Mouse (Mus musculus) c-Kit-negative CD71-positive TER-119-positive erythroid progenitor cells, embryonic 14.5 days (primary cell): ENCODE measurements around the gene Tbc1d20.
"Not testable (repeated sequence)": the region's sequence is repeated elsewhere in the genome, so short reads cannot be mapped to it uniquely, and the experiment has no call there.

Experiments used
- DNase-seq: peaks from one replicate; pipeline ENCODE4 v3.0.0-alpha.2; 2013; ENCODE audit warnings: low read depth, low spot score

Tbc1d20 gene

DNA sequence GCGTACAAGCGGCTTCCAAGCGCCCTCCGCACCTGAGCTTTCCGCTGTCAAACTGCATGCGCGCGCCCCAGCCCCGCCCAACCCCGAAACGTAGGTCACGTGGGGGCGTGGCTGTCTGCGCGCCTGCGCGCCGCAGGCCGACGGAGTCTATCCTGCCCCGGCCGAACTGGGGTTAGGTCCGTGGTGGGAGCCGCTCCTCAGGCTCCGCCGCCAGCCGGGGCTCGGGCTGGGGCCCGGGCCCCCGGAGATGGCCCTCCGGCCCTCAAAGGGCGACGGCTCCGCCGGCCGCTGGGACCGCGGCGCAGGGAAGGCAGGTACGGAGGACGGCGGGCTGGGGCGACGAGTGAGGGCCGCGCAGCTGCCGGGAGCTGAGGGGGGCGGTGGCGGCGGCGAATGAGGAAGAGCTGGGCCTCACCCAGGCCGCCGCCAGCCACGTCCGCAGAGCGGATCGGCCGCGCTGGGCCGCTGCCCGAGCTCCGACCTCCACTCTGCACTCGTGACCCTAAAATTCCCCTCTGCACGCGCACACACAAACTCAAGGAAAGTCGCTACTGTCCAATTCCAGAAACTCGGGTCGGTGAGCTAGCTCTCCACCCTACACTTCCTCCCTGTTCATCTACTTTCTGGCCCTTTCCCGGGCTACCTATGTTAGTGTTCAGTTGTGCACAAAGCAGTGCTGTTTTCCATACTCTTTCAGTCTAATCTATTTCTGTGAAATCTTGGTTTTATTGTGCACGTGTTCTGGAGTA, at the start of gene Tbc1d20:
TSS of gene Tbc1d20 (plus strand) at position 102 of the 749 bp plus-strand sequence.
- DNase-seq = peak; percentile 83

GRCm38 (mm10) chr2:152247213-152247612, 46.4 kb upstream of the Tbc1d20 start:
- no peak for DNase-seq

DNA sequence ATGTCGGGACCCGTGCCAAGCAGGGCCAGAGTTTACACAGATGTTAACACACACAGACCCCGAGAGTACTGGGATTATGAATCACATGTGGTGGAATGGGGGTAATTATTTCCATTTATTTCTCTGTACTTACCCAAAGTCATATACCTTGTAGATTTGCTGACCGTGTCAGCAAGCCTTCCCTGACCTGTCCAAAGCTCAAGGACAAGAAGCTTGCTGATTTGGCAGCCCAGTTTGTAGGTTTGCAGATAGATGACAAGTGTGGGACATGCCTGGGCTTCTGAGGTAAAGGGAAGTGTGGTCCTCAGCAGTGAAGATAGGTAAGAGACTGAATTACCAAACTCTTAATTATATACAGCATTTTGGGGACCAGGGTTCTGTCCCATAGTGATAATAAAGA, 43.1 kb upstream of the Tbc1d20 start:
- DNase-seq = no peak

DNA sequence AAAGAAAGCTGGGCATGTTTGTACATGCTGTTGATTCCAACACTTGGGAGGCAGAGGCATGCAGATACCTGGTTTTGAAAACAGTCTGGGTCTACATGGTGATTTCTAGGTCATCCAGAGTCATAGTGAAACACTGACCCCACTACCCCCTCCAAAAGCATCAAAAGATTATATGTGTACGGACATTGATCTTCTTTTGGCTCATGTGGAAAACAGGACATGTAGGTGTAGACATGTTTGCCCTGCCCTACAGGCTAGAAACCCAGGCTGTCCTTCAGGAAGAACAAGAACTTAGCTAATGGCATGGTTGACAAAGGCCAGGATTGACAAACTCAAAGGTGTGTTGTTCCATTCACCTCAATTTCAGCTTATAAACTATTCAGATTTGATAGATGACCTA, 33.9 kb upstream of the Tbc1d20 start:
- no peak for DNase-seq

DNA sequence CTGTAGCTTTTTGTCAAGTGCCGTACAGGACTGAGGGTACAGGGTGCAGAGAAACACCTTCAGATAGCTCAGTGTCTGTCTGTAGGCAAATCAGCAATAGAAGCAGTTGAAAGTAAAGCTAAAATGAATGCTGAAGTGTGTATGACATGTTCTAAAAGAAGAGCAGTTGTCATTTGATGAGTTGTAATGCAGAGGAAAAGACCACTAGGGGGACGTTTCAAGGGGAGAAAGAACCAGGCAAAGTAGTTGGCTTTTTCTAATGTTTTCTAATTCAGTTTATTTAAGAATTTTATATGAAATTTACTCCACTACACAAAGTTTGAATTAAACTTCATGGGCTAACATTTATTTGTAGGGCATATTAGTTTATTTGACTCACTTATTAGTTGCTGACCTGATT, 20.0 kb upstream of the Tbc1d20 start:
- DNase-seq = no peak

DNA sequence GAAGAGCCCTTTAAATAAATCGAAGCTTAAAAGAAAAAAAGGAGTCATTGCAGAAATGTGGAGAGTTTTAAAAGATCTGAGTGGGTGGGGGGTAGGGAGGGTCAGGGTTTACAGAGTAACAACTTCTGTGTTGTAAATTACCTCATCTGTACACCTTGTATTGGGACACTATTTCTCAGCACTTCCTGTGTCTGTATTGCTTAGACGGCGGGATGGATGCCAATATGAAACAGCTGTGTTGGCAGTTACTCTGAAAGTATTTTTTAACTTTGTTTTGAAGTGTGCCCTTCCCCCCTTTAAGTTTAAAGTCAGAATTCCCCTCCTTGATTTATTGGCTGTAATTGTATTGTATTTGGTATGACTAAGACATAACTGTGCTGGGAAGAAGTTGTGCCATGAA, 12.2 kb upstream of the Tbc1d20 start:
- DNase-seq = no peak

GRCm38 (mm10) chr2:152287560-152287959, 6.1 kb upstream of the Tbc1d20 start:
- DNase-seq = no peak

GRCm38 (mm10) chr2:152288046-152288445, 5.6 kb upstream of the Tbc1d20 start:
- no peak for DNase-seq

DNA sequence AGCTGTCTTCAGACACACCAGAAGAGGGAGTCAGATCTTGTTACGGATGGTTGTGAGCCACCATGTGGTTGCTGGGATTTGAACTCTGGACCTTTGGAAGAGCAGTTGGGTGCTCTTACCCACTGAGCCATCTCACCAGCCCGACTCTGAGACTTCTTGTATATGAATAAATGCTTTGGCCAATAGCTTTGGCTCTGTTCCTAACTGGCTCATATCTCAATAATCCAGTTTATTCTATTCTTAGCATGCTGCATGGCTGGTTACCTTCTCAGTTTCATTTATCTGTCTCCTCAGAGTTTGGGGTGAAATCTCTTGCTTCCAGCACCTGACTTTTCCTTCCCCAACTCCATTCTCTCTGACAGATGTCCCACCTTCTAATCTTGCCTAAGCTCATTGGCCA, 4.0 kb upstream of the Tbc1d20 start:
- DNase-seq = not testable (repeated sequence)

- no peak for DNase-seq
Observed at GRCm38 (mm10) chr2:152292475-152292874, 1.2 kb upstream of the Tbc1d20 start.

- no peak for DNase-seq
Observed at GRCm38 (mm10) chr2:152293179-152293726, 375 bp upstream of the Tbc1d20 start.

DNA sequence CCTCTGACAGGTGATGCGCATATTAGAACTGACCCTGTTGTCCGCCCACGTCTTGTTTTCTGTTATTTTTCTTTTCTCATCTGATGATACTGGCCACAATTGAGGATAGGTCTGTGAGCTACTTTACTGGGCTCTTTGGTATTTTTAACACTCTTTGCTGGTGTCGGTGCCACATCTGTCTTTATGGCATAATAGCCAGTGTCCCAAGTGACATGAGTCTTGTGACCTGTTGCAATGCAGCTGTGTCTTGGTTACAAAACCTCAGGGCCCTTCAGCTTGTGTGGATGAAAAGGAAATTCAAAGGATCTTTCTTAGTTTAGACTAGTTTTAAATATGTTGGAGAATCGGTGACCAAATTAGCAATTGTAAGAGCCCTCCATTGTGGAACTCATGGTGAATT, 913 bp downstream of the Tbc1d20 start:
- peak; percentile 4 for DNase-seq

- no peak for DNase-seq
Observed at GRCm38 (mm10) chr2:152302862-152303261, 9.2 kb downstream of the Tbc1d20 start.

GRCm38 (mm10) chr2:152303781-152304180, 10.2 kb downstream of the Tbc1d20 start:
- DNase-seq = no peak

DNA sequence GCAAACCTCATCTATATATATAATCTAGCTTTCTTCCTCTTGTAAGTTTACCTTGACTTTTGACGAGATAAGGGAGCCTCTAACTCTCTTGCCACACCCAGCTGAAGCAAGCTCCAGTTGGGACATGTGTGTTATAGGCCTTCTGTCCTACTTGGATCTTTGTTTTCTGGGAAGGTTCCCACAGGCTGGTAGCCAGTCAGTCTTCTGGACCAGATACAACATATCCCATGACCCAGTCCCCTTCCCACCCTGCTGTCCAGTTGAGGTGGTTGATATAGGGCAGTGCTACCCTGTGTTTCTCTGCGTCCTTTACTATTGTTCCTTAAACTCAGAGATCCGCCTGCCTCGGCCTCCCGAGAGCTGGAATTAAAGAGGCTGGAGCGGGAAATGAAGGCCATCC, 11.9 kb downstream of the Tbc1d20 start:
- no peak for DNase-seq

GRCm38 (mm10) chr2:152307186-152307585, 13.6 kb downstream of the Tbc1d20 start:
- DNase-seq = no peak

DNA sequence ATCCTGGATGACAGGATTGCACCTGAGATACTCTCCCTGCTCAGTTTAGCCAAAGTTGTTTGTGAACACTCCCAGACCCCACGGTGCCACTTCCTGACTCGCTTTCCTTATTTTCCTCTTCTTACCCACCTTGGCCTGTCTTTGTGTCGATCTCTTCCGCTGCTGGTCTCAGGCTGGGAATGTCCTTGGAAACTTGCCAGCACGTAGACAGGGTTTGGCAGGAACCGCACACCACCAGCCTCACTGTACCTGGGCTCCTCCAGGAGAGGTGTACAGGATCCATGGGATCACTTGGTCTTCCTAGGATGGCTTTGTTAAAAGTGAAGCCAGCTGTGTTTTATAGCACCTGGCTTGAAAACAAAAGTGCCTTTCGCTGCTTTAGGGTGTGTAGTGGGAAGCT, 19.4 kb downstream of the Tbc1d20 start:
- no peak for DNase-seq

GRCm38 (mm10) chr2:152313926-152314325, 20.3 kb downstream of the Tbc1d20 start:
- no peak for DNase-seq

DNA sequence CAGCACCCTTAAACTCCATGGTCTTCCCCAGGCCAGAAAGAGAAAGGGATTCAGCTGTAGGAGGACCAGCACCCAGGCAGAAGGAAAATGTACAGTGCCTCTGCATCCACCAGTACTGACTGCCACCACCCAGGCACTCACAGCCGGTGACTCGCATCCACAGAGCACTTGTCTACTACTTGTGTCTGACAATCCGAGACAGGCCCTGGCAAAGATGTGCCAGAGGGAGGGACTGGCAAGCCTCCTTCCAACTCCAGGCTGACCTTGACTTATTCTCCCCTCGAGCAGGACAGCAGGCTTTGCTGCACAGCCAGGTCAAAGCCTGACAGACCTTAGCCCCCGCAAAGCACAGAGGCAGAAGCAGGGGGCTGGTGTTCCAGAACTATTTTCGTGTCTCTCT, 23.4 kb downstream of the Tbc1d20 start:
- DNase-seq = no peak

DNA sequence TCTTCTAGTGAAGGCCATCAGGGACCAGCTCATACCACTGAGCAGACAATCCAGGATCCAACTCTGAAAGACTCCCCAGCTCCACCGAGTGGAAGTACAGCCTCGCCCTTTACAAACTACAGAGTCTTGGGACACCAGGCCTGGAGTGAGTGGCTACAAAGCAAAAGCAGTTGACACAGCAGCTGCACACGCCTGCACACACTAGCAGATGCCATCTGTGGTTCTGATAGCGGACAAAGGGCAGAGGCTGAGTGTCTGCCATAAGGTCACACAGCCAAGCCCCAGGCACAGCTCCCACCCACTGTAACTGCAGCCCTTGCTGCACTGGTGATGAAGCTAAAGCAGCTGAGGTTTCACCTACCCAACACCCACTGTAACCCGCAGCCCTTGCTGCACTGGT, 27.9 kb downstream of the Tbc1d20 start:
- DNase-seq = no peak

DNA sequence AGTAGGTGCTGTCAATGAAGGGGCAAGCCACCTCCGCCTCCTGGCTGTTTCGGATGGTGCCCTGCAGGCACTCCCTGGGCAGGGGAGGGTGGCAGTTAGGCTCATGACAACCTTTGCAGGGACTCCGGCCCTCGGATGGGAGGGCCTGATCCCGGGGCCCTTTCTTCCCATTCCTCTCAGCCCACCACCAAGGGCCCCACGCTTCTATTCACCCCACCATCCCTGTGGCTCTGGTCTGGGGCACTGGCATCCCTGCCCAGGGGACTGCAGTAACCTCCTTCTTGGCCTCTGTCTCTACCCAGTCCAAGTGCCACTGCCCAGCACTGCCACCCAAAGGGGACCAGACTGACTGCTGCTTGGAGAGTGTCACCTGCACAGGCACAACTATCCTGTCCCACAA, 28.6 kb downstream of the Tbc1d20 start:
- no peak for DNase-seq

DNA sequence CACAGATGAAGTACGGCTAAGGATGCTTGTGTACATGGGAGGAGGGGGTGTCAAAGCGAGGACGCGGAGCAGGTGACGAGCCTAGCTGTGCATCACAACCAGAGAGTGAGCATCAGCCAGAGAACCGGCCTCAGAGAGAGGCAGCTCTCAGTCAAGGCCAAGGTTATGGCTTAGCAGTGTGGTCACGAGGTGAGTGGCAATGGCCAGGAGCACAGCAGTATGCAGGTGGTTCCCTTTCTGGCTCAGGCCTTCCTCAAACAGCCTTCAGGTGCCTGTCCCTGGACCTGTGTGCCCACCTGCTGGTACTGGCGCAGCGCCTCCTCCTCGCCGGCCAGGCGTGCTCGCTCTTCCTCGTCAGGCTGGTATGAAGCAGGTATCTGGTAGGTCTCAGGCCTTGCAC, 30.3 kb downstream of the Tbc1d20 start:
- no peak for DNase-seq

GRCm38 (mm10) chr2:152324842-152325241, 31.2 kb downstream of the Tbc1d20 start:
- no peak for DNase-seq

DNA sequence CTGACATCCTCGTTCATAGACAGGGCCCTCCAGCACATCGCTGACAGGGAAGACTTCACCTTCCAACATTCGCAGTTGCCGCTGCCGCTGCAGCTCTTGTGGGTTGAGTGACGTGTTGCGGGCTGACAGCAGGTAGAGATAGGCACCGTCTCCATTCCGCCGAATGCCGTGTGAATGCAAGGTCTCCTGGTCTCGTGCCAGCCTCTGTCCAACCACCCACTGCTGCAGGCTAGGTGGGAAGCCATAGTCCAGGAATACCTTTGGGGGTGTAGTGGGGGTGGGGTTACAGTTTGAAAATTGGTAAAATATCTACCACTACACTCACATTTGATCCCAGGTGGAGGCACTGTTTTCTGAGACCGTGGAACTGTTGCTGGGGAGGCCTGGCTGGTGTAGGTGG, 32.5 kb downstream of the Tbc1d20 start:
- no peak for DNase-seq
